Mouse (Mus musculus): ENCODE measurements around the gene Duxbl2. TPM values are rescaled to one million over a fixed set of nuclear protein-coding genes. Genes with fewer than 3 reads are reported as not detected.
"Not testable (repeated sequence)": the region's sequence is repeated elsewhere in the genome, so short reads cannot be mapped to it uniquely, and the experiment has no call there.

Gene Duxbl2
- 1 to 10 TPM in 1 of 4 experiments, under 1 TPM in 1, not detected in 2; 0.38 to 1.1 TPM for total RNA-seq (2022)

GRCm38 (mm10) chr14:26118150-26118549, at the start of gene Duxbl2:
Gene Duxbl2, plus strand, starts transcription at chr14:26118349.
- not testable (repeated sequence) for DNase-seq (ENCODE audit: low spot score in 2 of 2)

- not testable (repeated sequence) for DNase-seq (ENCODE audit: low spot score in 2 of 2)
Measured at GRCm38 (mm10) chr14:26076620-26077390, 41.3 kb upstream of the Duxbl2 start.

- not testable (repeated sequence) for DNase-seq (ENCODE audit: low spot score in 2 of 2)
Measured at GRCm38 (mm10) chr14:26081216-26081615, 36.9 kb upstream of the Duxbl2 start, which contains the start of gene Cphx2. Gene Cphx2, plus strand, starts transcription at chr14:26081516.

GRCm38 (mm10) chr14:26081997-26082396, 36.2 kb upstream of the Duxbl2 start, which contains the start of gene Cphx3:
Gene Cphx3, plus strand, starts transcription at chr14:26082297.
- not testable (repeated sequence) for DNase-seq (ENCODE audit: low spot score in 2 of 2)

GRCm38 (mm10) chr14:26097622-26098021, 20.5 kb upstream of the Duxbl2 start:
- DNase-seq (ENCODE audit: low spot score in 2 of 2), result not testable (repeated sequence)

GRCm38 (mm10) chr14:26118550-26119000, 426 bp downstream of the Duxbl2 start:
- DNase-seq (ENCODE audit: low spot score in 2 of 2), result not testable (repeated sequence)

- DNase-seq (ENCODE audit: low spot score in 2 of 2), result not testable (repeated sequence)
Measured at GRCm38 (mm10) chr14:26119095-26119494, 946 bp downstream of the Duxbl2 start.

GRCm38 (mm10) chr14:26147095-26147494, 28.9 kb downstream of the Duxbl2 start:
- not testable (repeated sequence) for DNase-seq (ENCODE audit: low spot score in 2 of 2)

GRCm38 (mm10) chr14:26156032-26156431, 37.9 kb downstream of the Duxbl2 start:
- not testable (repeated sequence) for DNase-seq (ENCODE audit: low spot score in 2 of 2)

GRCm38 (mm10) chr14:26161156-26161555, 43.0 kb downstream of the Duxbl2 start:
- not testable (repeated sequence) for DNase-seq (ENCODE audit: low spot score in 2 of 2)

- DNase-seq (ENCODE audit: low spot score in 2 of 2), result not testable (repeated sequence)
Measured at GRCm38 (mm10) chr14:26162423-26162822, 44.3 kb downstream of the Duxbl2 start.

GRCm38 (mm10) chr14:26165266-26165665, 47.1 kb downstream of the Duxbl2 start:
- not testable (repeated sequence) for DNase-seq (ENCODE audit: low spot score in 2 of 2)

- DNase-seq (ENCODE audit: low spot score in 2 of 2), result not testable (repeated sequence)
Measured at GRCm38 (mm10) chr14:26173955-26174354, 55.8 kb downstream of the Duxbl2 start.

GRCm38 (mm10) chr14:26175028-26175427, 56.9 kb downstream of the Duxbl2 start:
- DNase-seq (ENCODE audit: low spot score in 2 of 2), result not testable (repeated sequence)

Other genes starting within 250 kb of the Duxbl2 start
- not detected for gene Plac9a, start 215.2 kb upstream of the Duxbl2 start, total RNA-seq (2022)
- 10 to 100 TPM in 1 of 4 experiments, 1 to 10 TPM in 3; 5.0 to 12.0 (median 5.8) TPM for gene Tmem254a, start 190.7 kb upstream of the Duxbl2 start, total RNA-seq (2022)
- gene Cphx1, start 180.0 kb upstream of the Duxbl2 start, total RNA-seq (2022), result not detected
- 1 to 10 TPM in 2 of 4 experiments, under 1 TPM in 1, not detected in 1; 0.45 to 1.3 (median 1.2) TPM for gene Duxbl1, start 139.8 kb upstream of the Duxbl2 start, total RNA-seq (2022)
- 1 to 10 TPM; 1.0 to 4.5 (median 2.6) TPM for gene Gm9780, start 75.6 kb upstream of the Duxbl2 start, total RNA-seq (2022)
- 10 to 100 TPM; 26.6 to 33.5 (median 30.2) TPM for gene Tmem254c, start 51.0 kb upstream of the Duxbl2 start, total RNA-seq (2022)
- not detected for gene Cphx2, start 36.8 kb upstream of the Duxbl2 start, total RNA-seq (2022)
- gene Cphx3, start 36.1 kb upstream of the Duxbl2 start, total RNA-seq (2022), result not detected
- 1 to 10 TPM; 1.6 to 7.7 (median 3.5) TPM for gene Plac9b, start 64.1 kb downstream of the Duxbl2 start, total RNA-seq (2022)
- gene Tmem254b, start 88.7 kb downstream of the Duxbl2 start, total RNA-seq (2022), result 10 to 100 TPM in 1 of 4 experiments, 1 to 10 TPM in 3; 1.5 to 13.3 (median 6.6) TPM
- gene Duxbl3, start 139.6 kb downstream of the Duxbl2 start, total RNA-seq (2022), result 1 to 10 TPM in 3 of 4 experiments, under 1 TPM in 1; 0.65 to 1.7 (median 1.5) TPM

All from layer of hippocampus, adult 8-10 months (tissue).